Mouse (Mus musculus): ENCODE measurements around the gene Snip1.
A peak's percentile ranks its signal among the peaks of the same experiment; 100 is the strongest.

Snip1 gene

GRCm38 (mm10) chr4:125101334-125101733 is 34.9 kb downstream of the Snip1 start:
- no peak for DNase-seq

GRCm38 (mm10) chr4:125105354-125105753 is 38.9 kb downstream of the Snip1 start:
- DNase-seq = no peak

- peak; percentile 94 for DNase-seq
Measured at GRCm38 (mm10) chr4:125114638-125115037, 48.2 kb downstream of the Snip1 start.

- no peak for DNase-seq
Measured at GRCm38 (mm10) chr4:125115081-125115480, 48.6 kb downstream of the Snip1 start.

- DNase-seq = peak; percentile 78
Measured at GRCm38 (mm10) chr4:125115710-125116089, 49.2 kb downstream of the Snip1 start.

GRCm38 (mm10) chr4:125116090-125116861 is 49.8 kb downstream of the Snip1 start:
- peak; percentile 89 for DNase-seq

GRCm38 (mm10) chr4:125116929-125117328 is 50.5 kb downstream of the Snip1 start:
- no peak for DNase-seq

GRCm38 (mm10) chr4:125117902-125118320 is 51.4 kb downstream of the Snip1 start:
- peak; percentile 53 for DNase-seq

GRCm38 (mm10) chr4:125119070-125119469 is 52.6 kb downstream of the Snip1 start:
- no peak for DNase-seq

GRCm38 (mm10) chr4:125119721-125120120 is 53.2 kb downstream of the Snip1 start:
- no peak for DNase-seq

- DNase-seq = peak; percentile 83
Measured at GRCm38 (mm10) chr4:125122431-125123278, 56.2 kb downstream of the Snip1 start.

- no peak for DNase-seq
Measured at GRCm38 (mm10) chr4:125123279-125123671, 56.8 kb downstream of the Snip1 start.

All from lung, postnatal 36 days (tissue).